Mouse (Mus musculus) liver, adult 2 months (tissue): ENCODE results near the gene Doc2b.

ENCODE experiments used
- CTCF ChIP-seq: fragments of 200-500 bp; IDR thresholded peaks from 2 replicates; pipeline ENCODE4 v1.5.1; 2011; ENCODE audit warnings: low read depth, low read length, control low read depth
- POLR2A ChIP-seq: fragments of 200-500 bp; IDR thresholded peaks from 2 replicates; pipeline ENCODE4 v1.6.1; 2011; ENCODE audit warnings: low read length, control low read depth; ENCODE audit not compliant: insufficient read depth; ENCODE audit errors: extremely low read depth

GRCm38 (mm10) chr11:75842904-75843619 is 47.2 kb upstream of the Doc2b start:
- TF ChIP-seq CTCF (no peak), POLR2A (no peak)
